Mouse (Mus musculus) liver, embryonic 14.5 days (tissue): ENCODE data around the gene Tifa. TPM values are rescaled to one million over a fixed set of nuclear protein-coding genes. Genes with fewer than 3 reads are reported as not detected.

Source experiments
- ATAC-seq: fragments of 200-750 bp; cut with Nextera tagmentation; 2 replicates; pipeline ENCODE4 v1.8.0; 2017; ENCODE audit warnings: moderate number of reproducible peaks, mild to moderate bottlenecking, moderate library complexity; ENCODE audit not compliant: insufficient read depth
- DNase-seq, 3 experiments: peaks; one replicate each; pipeline ENCODE4 v3.0.0-alpha.2; 2012 to 2013; ENCODE audit warnings: low read depth in 3 of 3, low spot score in 3 of 3
- H3K27ac ChIP-seq: fragments of 300-500 bp; sonication (generic); 2 replicates; pipeline ENCODE4 v1.5.1; 2014; ENCODE audit warnings: moderate library complexity, mild to moderate bottlenecking, control low read depth, inconsistent platforms
- H3K27me3 ChIP-seq: fragments of 300-500 bp; sonication (generic); 2 replicates; pipeline ENCODE4 v1.6.1; 2014; ENCODE audit warnings: mild to moderate bottlenecking, low read length, moderate library complexity; ENCODE audit not compliant: control insufficient read depth, insufficient read depth
- H3K36me3 ChIP-seq: fragments of 300-500 bp; sonication (generic); replicated peaks from 2 replicates; pipeline ENCODE4 v1.6.1; 2014; ENCODE audit warnings: low read depth; ENCODE audit not compliant: control insufficient read depth, insufficient read depth
- H3K4me1 ChIP-seq, 2 experiments: fragments of 200-500 bp in 1 of 2; fragments of 300-500 bp in 1 of 2; sonication (generic) in 1 of 2; replicated peaks; 2 replicates each; pipeline ENCODE4 v1.6.1; 2012 to 2014; ENCODE audit warnings: antibody characterized with exemption in 1 of 2, inconsistent platforms in 1 of 2, low read length in 1 of 2; ENCODE audit not compliant: control insufficient read depth in 2 of 2, insufficient read depth in 2 of 2
- H3K4me2 ChIP-seq: fragments of 300-500 bp; sonication (generic); 2 replicates; pipeline ENCODE4 v1.6.1; 2014; ENCODE audit warnings: low read depth, mild to moderate bottlenecking, control low read depth, moderate library complexity
- H3K4me3 ChIP-seq, 2 experiments: fragments of 200-500 bp in 1 of 2; fragments of 300-500 bp in 1 of 2; sonication (generic) in 1 of 2; 2 replicates each; pipeline ENCODE4 v1.5.1; 2012 to 2014; ENCODE audit warnings: low read depth in 2 of 2, low read length in 2 of 2, mild to moderate bottlenecking in 2 of 2, control low read depth in 1 of 2, inconsistent platforms in 1 of 2, moderate library complexity in 1 of 2; ENCODE audit not compliant: insufficient read depth in 1 of 2
- H3K9ac ChIP-seq: fragments of 300-500 bp; sonication (generic); replicated peaks from 2 replicates; pipeline ENCODE4 v1.6.1; 2014; ENCODE audit warnings: mild to moderate bottlenecking, control low read depth, moderate library complexity
- H3K9me3 ChIP-seq: fragments of 300-500 bp; sonication (generic); 2 replicates; pipeline ENCODE4 v1.6.1; 2016; ENCODE audit warnings: low read length, mixed read lengths; ENCODE audit not compliant: control insufficient read depth
- CTCF ChIP-seq: IDR thresholded peaks from 2 replicates; pipeline ENCODE4 v1.5.1; 2016; ENCODE audit warnings: antibody characterized with exemption, low read depth, control low read depth
- EP300 ChIP-seq: IDR thresholded peaks from 2 replicates; pipeline ENCODE4 v1.6.1; 2016; ENCODE audit warnings: antibody characterized with exemption, low read depth
- WGBS: fragments of 180-500 bp; shearing (Covaris S2); extraction: QIAGEN DNeasy Blood & Tissue Kit; methylation state at CpG from one replicate; pipeline ENCODE4 v1.1.7; 2014; ENCODE audit not compliant: insufficient replicate concordance; 5-methylcytosine and 5-hydroxymethylcytosine counted together
- polyA plus RNA-seq, 2 experiments: library from polyadenylated mRNA; depleted of rRNA in 1 of 2; stranded (reverse) in 1 of 2; unstranded in 1 of 2; fragments of >200 nt; fragmentation: Nextera tagmentation in 1 of 2; extraction: Ambion mirVana in 1 of 2; gene quantifications; 2 replicates each; pipeline versions ENCODE4 v1.2.1 to v1.2.3; 2012 to 2014

Gene Tifa
- polyA plus RNA-seq (2012; rRNA removed) (5.4 and 8.6 TPM in 2 replicates), polyA plus RNA-seq (2014; fragmentation: Nextera tagmentation; extraction: Ambion mirVana) (15.2 and 15.9 TPM in 2 replicates)

DNA sequence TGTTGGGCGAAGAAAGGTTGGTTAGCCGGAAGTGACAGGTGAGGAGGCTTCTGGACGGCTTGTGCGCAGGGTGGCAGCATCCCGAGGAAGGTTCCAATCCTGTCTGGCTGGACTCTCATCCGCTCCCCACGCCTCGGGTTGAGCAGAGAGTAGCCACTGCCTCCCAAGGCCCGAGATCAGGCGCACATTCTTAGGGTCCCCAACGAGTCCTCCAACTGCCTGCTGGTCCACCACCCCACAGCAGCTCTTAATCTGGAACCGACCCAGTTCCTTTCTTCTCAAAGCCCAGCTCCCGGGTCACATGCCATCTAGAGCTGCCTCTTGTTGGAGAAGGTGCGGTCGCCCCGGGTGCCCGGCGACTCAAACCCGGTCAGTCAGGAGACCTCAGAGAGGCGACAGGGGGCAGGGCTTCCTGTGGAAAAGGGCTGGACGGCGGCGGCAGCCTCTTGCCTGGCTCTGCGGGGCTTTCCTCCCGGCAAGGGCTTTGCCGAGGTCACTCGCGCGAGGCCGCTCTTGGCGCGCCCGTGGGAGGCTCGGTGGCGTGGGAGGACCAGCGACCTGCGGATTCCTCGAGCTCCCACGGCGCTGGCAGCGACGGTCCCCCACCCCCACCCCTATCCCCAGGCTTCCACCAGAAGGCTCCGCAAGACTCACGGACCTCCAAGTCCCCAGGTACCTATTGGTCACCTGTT, at the start of gene Tifa:
TSS of gene Tifa (plus strand) at position 306 of the 692 bp plus-strand sequence.
- WGBS, result 4% methylated on average over 37 of the region's 44 CpGs
- TF ChIP-seq CTCF (peak; percentile 44), EP300 (no peak)
- Histone ChIP-seq H3K27ac (peak within 1 kb of the TSS; percentile 95), H3K4me3 (peak within 1 kb of the TSS; percentile 63 to 73), H3K9ac (peak within 1 kb of the TSS; percentile 77), H3K27me3 (no peaks in the 10 kb centered on the region), H3K9me3 (no peaks in the 10 kb centered on the region), H3K4me2 (peak within 1 kb of the TSS; percentile 93), H3K36me3 (no peaks in the 10 kb centered on the region), H3K4me1 (peaks cover 14 to 21% of the 10 kb centered on the region in 2 experiments)
- ATAC-seq, result peak; percentile 38; the same call in 1 of the 2 replicates
- DNase-seq, result peak in 2 of 3 experiments; percentile 35 to 42

DNA sequence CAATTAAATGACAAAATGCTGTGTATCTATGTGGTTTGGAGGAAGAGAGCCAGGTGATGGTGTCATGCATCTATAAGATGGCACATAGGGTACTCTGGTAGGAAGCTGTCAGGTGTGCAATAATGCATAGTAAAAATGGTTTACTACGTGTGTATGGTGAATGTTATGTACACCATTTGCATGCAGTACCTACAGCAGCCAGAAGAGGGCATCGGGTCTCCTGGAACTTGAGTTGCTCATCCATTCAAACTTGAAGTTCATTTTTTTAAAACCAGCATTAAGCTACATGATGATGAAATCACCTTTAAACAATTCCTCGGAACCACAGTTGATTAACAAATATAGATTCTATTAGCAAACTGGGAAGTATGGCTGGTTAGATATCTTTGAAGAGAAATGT, 48.1 kb upstream of the Tifa start:
- no peaks in the 10 kb centered on the region for H3K36me3 ChIP-seq
- no peak for DNase-seq
- no peak overlapping the region for H3K27ac ChIP-seq
- WGBS, result 74% methylated on average over 3 of the region's 3 CpGs
- H3K9me3 ChIP-seq, result no peaks in the 10 kb centered on the region
- H3K9ac ChIP-seq, result no peak overlapping the region
- no peaks in the 10 kb centered on the region for H3K4me1 ChIP-seq
- H3K27me3 ChIP-seq, result peaks cover under 1% of the 10 kb centered on the region
- ATAC-seq, result no peak
- no peak overlapping the region for H3K4me2 ChIP-seq
- TF ChIP-seq CTCF (peak; percentile 58), EP300 (no peak)
- H3K4me3 ChIP-seq, result no peak overlapping the region

DNA sequence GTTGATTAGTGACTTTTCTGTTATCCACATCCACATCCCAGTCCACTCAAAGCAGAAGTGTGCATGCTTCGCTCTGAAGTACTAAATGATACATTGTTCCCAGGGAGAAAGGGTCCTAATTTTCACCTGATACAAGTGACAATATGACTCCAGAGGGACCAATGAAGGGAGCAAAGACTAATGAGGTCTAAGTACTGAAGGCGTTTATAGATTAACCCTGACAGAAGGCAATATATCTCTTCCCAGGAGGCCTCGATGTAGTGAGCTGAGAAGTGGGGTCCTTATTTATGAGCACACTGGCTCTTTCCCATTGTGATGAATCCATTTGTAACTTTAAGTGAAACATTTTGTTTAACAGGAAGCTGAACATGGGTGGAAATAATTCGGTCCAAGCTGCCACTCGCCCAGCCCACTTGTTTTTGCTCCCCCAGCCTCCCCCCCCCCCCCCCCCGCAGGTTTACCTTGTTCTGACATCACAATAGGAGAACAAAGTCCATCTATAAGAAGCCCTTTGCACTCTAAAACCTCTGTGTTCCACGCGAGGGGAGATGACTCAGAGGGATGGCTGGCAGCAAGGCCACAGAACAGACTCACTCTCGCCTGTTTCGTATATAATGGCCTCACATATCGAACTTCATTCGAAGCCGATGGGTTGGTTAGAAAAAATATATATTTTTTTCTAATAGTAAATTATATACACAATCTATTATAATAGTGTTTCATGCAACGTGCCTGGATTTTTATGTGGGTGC, 45.8 kb upstream of the Tifa start:
- TF ChIP-seq EP300 (no peak), CTCF (no peak)
- Histone ChIP-seq H3K4me1 (no peaks in the 10 kb centered on the region), H3K27me3 (peaks cover 5% of the 10 kb centered on the region), H3K4me2 (no peak overlapping the region), H3K9ac (no peak overlapping the region), H3K27ac (no peak overlapping the region), H3K9me3 (no peaks in the 10 kb centered on the region), H3K4me3 (no peak overlapping the region), H3K36me3 (no peaks in the 10 kb centered on the region)
- WGBS, result 61% methylated on average over 14 of the region's 14 CpGs
- DNase-seq, result no peak
- no peak for ATAC-seq

DNA sequence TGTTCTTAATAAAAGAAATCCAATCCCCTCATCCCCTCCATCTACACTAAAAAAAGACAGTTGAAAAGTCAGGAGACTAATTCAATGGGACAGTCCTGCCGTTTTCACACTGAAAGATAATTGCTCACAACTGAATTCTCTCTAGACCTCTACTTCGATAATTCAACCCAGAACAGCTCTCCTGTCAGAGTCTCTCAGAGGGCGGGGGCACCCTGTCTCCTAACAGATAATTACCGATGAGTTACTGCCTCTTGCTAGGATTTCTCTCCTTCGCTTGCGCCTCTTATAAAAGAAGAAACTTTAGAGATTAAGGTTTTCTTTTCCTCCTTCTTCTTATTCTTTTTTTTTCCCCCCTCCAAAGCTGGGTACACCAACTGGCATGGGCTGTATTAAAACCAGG, 44.1 kb upstream of the Tifa start:
- Histone ChIP-seq H3K36me3 (no peaks in the 10 kb centered on the region), H3K4me2 (no peak overlapping the region), H3K27ac (no peak overlapping the region), H3K4me3 (no peak overlapping the region), H3K27me3 (peaks cover 5% of the 10 kb centered on the region), H3K4me1 (no peaks in the 10 kb centered on the region), H3K9ac (no peak overlapping the region), H3K9me3 (no peaks in the 10 kb centered on the region)
- WGBS, result 32% methylated on average over 6 of the region's 6 CpGs
- no peak for ATAC-seq
- DNase-seq, result no peak
- TF ChIP-seq CTCF (no peak), EP300 (no peak)
